Mouse (Mus musculus) naive thymus-derived CD4-positive, alpha-beta T cell, adult 2 months (primary cell): ENCODE results near the gene Clip2.

Experiments
- DNase-seq: peaks from one replicate; pipeline ENCODE4 v3.0.0-alpha.2; 2011; ENCODE audit warnings: low read depth

Gene Clip2

DNA sequence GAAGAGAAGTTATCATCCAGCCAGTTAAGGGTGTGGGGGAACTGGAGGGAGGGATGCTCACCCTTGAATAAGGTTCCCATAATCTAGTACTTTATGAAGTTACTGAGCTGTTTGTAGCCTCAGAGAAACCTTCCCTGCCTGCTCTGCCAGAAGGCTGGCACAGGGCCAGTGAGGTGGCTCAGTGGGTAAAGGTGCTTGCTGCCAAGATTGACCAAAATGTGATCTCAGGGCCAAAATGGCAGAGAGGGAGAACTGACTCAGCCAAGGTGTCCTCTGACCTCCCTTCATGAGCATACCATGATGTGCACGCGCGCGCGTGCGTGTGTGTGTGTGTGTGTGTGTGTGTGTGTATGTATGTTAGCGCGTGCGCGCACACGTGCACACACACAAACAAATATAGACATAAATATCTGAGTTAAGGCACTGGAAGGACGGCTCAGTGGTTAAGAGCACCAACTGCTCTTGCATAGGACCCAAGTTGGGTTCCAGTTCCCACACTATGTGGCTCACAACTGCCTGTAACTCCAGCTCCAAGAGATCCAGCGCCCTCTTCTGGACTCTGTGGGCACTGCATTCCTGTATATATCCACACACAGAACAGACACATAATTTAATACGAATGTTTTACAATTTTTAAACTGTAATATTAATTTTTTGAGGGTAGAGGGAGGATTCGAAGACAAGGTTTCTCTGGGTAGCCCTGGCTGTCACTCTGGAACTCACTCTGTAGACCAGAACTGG lies 26.1 kb downstream of the Clip2 start:
- no peak for DNase-seq

DNA sequence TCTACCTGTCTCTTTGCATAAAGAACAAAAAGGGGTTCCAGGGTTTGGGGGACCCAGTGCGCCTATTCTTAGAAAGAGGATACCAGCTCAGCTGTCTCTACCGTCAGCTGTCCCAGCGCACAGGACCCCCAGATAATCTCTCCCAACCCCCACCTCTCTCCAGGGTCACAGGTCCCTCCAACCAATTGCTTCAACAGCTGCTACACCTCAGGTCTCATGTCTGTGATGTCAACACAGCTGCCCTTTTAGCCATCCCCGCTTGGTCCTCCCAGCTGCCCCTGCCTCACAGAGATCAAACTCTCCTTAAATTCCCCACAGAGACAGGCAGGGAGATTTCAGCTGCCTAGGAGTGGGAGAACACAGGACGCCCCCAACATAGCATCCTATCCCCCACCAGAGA lies 28.5 kb downstream of the Clip2 start:
- DNase-seq = no peak

DNA sequence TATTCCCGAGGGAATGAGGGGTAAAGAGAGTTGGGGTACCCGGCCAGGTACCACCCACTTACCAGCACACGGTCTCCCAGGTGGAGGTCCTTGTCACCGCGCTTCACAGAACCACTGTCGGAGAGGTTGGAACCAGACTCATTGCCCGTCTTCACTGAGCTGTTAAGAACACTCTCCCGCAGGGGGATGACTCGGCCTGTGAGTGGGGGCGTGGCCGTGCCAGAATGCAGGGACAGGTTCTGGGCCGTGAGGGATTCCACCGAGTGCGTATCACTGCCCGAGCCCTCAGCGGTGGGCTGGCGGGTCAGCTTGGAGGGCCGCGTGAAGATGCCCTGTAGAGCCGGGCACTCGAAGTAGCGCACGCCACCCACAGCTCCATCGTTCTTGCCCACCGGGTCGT lies 29.7 kb downstream of the Clip2 start:
- DNase-seq = no peak

DNA sequence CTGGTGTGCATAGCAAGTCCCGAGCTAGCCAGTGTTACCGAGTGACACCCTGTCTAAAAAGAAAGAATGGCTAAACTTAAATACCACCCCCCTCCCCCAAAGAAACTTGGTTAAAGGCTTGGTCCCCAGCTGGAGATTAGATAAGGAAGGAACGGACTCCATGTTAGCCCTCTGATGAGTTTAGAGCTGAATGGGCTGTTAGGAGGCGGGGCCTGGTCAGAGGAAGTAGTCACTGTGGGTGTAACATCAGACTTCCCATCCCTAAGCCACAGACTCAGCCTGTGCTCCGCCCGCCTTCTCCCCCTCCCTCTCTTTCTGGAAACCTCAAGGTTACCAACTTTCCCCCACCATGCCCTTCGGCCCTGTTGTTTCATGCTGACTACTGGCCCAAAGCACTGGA lies 30.4 kb downstream of the Clip2 start:
- peak; percentile 33 for DNase-seq

DNA sequence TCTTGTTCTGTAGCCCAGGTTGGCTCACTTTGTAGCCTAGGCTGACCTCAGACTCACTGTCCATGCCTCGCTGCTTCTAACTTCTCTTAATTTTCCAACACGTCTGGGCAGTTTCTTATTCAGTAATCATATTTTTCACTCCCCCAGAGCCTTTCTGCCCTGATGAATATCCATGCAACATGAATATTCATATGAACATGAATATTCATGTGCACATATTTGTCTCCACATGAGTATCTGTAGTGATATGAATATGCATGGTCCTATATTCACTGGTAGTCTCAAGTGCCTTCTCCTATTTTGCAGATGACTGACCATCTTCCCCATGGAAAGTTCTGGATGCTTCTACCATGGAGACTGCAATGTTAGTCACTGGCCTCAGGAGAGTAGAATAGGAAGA lies 31.1 kb downstream of the Clip2 start:
- no peak for DNase-seq

DNA sequence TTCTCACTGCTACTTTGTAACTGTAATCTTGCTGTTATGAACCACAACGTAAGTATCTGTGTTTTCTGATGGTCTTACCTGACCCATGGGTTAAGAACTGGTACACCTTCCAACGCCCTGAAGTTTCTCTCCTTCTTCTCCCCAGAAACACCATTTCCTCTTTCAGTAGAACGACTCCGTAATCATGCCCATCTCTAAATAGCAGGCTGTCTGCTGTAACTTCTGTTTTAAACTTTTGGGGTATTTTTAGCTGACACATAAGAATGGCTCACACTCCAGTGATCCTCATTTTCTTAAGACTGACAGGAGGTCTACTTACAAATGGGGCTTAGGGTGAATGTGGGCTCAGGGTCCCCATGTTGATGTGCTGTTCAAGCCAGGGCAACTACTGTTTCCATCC lies 32.1 kb downstream of the Clip2 start:
- no peak for DNase-seq

DNA sequence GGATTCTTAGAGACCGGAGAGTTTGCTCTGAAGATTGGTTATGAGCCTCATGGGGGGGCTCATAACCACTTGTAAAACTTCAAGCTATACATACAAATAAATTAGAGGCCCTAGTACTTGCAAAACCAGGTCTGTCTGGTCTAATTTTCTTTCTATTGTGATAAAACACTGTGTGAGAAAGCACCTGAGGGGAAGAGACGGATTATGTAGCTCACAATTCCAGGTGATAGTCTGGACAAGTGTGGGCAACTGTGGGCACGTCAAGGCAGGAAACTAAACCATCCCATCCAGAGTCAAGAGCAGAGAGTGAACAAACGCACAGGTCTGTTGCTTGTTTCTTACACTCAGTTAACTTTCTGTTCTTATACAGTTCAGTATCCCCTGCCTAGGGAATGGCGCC lies 32.8 kb downstream of the Clip2 start:
- no peak for DNase-seq

DNA sequence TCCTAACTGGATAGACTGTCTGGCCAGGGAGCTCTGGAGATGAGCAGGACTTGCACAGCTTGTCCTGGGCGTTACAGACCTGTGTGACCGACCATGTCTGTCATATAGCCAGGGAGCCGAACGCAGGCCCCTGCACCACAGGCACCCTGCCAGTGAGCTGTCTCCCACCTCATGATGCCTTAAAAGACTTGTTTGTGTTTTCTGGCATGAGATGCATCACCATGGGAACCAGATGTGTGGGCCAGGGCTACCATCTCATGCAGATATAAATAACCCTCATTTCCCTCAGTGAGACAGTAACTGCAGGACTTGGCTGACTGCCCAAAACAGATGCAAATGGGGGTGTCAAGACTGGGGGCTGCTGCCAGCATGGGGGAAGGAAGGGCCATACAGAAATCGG lies 40.1 kb downstream of the Clip2 start:
- DNase-seq = no peak

DNA sequence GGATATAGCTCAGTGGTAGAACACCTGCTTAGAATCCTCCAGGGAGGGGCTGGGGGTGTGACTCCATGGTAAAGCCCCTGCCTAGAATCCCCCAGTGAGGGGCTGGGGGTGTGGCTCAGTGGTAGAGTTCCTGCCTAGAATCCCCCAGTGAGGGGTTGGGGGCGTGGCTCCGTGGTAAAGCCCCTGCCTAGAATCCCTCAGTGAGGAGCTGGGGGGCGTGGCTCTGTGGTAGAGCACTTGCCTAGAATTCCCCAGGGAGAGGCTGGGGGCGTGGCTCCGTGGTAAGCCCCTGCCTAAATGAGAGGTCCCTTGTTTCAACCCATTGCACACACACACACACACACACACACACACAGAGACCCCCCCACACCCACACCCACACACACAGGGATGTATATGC lies 42.0 kb downstream of the Clip2 start:
- DNase-seq = no peak

DNA sequence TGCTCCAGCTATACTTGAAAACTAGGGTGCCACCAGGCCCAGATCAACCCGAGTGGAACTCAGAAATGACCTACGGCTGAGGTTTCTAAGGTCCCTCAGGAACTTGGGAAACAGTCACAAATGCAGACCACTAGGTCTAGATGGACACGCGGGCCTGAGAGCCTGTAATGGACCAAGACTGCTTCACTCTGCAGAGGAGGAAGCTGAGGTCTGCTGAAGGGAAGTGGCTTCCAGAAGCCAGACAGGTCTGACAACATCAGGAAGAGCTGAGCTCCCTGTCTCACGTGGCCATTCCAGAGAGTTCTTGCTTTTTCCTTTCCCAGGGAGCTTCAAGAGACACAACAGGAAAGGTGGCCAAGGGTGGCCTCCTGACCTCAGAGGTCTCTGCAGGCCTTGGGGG lies 43.3 kb downstream of the Clip2 start:
- no peak for DNase-seq

DNA sequence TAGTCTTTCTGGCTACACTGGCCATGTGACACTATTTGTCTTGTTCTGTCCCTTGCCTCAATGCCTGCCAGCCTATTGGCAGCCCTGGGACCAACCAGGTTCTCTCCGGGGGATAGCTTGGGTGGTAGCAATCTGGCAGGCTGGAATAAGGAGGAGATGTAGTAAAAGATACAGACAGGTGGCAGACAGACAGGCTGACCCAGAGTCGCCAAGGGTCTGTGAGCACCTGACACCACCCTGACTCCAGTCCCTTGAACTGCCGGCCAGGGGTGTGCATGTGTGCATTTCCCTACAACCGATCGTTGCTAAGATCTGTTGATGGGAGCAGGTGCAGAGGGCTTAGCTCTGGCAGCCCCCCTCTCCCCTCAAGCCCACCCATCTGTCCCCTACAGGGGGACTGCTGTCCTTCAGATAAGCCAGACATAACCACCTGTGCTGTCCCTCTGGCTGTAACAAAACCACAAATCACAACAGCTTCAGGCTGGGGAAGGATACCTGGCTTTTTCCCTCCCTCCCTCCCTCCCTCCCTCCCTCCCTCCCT lies 44.3 kb downstream of the Clip2 start:
- no peak for DNase-seq

DNA sequence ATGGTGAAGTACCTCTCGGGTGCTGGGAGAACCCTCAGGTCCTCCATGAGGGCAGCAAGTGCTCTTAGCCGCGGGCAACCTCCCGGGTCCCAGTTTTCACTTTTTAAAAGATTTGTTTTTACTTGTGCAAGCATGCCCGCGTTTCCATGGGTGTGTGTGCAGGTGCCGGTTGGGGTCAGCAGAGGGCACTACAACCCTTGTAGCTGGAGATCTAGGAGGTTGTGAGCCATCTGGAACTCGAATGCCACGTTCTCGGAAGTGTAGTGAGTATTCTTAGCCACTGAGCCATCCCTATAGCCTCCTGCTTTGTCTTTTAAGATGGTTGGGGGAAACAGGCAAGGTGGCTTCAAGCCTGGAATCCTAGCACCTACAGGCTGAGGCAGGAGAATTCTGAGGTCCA lies 44.9 kb downstream of the Clip2 start:
- peak; percentile 88 for DNase-seq

DNA sequence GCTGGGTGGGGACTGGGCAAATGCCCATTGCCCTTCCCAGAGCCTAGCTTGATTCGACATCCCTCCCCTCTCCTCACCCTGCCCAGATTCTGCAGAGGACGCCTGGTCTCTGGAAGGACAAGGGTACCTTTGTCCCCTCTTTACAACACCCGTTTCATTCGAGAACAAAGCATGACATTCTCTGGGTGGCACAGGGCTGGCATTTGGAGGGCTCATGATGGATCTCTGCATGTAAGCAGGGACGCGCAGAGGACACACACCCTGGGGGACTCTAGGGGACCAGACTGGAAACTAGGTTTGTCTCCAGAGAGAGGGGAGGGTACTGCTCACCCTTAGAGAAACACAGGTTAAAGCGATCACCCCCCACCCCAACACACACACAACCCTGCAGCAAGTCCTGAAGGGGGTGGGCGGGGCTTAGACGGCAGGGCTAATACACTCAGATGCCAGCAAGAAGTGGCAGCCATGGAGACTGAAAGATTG lies 46.4 kb downstream of the Clip2 start:
- no peak for DNase-seq

DNA sequence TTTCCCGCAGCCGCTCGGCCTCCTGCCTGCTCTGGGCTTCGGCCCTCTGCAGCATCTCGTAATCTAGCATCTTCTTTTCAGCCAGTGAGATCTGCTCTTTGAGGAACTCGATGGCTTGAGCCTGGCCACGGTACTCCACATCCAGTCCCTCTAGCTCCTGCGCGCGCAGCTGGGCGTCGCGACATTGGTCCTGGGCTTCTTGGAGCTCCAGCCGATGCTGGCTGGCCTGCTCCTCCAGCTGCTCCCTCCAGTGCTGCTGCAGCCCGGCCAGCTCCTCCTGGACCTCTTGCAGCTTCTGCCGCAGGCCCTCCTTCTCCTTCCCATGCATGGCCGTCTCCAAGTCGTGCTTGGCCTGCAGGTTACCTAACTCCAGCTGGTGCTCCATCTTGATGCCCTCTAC lies 49.6 kb downstream of the Clip2 start:
- no peak for DNase-seq

DNA sequence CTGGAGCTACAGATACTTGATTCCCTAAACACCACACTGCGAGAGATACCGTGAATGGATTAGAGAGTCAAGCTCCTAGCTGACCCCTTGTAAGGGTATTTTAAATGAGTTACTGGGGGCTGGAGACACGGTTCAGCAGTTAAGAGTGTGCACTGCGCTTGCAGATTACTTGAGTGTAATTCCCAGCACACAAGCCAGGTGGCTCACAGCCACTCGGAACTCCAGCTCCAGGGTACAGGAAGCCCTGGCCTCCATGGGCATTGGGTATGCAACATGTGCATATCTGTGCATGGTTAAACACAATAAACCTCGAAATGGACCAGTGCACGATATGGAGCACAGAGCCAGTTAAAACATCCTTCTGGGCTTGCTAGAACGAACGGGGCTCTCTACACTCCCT lies 50.8 kb downstream of the Clip2 start:
- DNase-seq = no peak

DNA sequence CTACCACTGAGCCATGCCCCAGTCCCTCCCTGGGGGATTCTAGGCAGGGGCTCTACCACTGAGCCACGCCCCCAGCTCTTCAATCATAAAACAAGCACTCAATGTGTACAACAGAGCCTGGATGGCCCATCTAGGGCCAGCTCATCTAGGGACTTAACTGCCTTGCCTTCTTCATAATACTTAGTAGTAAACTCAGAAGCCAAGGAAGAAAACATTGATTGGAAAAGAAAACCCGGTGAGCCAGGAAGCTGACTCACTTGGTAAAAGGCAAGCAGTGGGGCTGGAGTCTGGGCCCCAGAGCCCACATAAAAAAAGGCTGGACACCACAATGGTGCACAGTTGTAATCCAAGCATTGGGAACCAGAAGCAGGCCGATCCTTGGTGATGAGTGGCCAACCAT lies 51.6 kb downstream of the Clip2 start:
- no peak for DNase-seq

DNA sequence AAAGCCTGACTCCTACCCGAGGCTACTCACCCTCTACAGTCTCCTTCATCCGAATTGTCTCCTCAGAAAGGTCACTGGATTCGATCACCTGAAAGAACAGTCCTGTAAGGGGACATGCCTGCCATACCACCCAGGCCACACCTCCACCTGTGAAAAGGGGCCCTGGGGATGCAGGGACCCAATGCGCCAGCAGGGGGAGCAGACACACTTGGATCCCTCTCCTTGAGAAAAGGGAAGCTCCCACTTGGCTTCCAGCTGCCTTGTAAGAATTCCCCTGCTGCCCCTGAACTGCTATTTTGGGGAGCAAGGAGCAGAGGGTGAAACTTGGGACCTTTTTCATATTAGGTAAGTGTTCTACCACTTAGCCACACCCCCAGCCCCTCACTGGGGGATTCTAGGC lies 52.2 kb downstream of the Clip2 start:
- DNase-seq = peak; percentile 71

DNA sequence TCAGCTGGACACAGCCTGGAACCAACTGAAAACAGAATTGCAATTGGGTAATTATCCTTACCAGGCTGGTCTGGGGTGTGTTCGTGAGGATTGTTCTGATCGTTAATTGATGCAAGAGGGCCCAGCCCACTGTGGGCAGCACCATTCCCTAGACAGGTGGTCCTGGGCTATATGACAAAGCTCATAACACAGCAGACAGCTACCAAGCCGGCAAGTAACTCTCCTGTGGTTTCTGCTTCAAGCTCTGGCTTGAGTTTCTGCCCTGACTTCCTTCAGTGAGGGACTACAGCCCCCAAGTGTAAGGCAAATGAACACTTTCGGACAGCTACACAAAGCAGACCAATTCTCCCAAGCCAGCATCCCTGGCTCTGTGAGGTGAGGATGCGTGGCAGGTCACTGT lies 55.2 kb downstream of the Clip2 start:
- DNase-seq = no peak

DNA sequence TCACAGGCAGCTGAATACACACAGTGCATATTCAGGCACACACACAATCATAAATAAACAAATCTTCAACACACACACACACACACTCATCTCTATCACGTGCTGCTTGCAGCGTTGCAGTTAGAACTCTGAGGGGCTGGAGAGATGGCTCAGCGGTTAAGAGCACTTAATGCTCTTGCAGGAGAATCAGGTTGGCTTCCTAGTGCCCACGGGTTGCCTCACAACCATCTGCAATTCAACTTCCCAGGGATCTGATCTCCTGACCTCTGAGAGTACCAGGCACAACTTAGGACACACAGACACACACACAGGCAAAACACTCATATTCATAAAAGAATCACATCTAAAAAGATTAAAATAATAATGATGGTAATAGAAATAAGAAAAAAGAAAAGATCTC lies 56.4 kb downstream of the Clip2 start:
- no peak for DNase-seq

DNA sequence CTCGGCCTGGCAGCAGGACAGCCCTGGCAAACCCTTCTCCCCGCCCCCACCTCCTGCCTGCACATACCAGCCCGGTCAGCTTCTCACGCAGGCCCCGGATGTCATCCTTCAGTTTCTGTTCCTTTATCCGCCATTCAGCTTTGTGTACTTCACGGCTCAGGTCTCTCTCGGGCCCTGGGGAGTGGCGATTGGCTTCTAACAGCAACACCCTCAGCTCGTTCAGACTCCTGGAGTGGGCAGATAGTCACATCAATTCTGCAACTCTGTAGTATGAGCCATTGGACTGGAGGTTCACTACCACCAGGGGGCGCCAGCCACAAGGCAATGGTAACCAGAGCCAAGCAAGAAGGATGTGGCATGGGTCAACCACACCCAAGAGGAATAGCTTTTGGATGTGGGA lies 58.1 kb downstream of the Clip2 start:
- peak; percentile 92 for DNase-seq

DNA sequence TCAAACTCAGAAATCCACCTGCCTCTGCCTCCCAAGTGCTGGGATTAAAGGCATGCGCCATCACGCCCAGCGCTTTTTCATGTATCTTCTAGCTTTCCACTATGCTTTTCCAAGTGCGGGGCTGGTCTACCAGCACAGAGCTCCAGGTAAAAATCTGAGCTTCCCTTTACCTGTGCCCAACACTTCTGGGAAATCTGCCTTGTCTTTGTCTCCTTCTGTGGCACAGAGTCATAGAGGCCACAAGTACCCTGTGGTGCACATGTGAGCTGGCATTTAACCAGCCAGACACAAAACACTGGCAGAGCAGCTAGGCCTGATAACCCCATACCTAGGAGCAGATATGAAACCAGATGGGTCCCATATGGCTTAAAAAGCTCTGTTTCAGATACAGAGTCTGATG lies 59.3 kb downstream of the Clip2 start:
- DNase-seq = no peak

DNA sequence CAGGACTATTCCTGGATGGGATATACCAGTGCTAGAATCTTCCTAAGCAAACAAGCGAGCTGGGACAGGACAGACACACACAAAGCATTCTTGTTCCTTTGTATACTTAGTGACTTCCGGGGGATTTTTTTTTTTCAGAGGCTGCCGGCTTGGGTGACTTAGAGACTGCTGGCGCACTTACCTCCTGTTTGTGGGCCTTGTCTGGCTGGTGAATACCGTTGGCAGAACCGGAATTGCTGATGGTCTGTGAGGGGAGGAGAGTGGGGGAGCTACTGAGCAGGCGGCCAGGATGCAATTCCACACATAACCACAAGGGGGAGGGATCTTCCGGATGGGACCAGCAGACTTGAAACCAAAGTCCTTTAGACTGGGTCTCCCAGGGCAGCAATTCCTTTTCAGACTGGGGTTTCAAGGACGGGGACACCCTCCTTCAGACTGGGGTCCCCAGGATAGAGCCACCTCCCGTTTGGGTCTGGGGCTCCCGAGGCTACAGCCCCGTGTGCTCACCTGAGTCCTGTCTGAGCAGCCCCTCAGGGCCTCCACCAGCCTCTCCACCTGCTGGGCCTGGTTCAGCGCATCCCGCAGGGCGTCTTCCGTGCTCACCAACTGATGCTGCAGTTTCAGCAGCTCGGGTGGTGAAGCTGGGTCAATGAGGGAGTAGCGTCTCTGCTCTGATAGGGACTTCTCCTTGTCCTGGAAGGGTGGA lies 60.4 kb downstream of the Clip2 start:
- peak; percentile 97 for DNase-seq

DNA sequence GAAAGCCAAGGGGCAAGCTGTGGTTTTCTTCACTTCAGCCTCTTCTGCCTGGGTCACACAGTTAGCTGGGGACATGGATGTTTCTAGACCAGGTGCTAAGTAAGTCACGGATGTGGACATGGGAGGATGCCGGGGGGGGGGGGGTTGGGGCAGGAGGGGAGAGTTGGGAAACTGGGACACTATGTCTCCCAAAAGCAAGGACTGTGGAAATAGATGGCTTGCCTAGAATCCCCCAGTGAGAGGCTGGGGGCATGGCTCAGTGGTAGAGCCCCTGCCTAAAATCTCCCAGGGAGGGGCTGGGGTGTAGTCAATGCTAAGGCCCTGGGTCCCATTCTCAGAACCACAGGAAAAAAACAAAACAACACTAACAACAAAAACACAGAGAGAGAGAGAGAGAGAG lies 61.0 kb downstream of the Clip2 start:
- DNase-seq = no peak

DNA sequence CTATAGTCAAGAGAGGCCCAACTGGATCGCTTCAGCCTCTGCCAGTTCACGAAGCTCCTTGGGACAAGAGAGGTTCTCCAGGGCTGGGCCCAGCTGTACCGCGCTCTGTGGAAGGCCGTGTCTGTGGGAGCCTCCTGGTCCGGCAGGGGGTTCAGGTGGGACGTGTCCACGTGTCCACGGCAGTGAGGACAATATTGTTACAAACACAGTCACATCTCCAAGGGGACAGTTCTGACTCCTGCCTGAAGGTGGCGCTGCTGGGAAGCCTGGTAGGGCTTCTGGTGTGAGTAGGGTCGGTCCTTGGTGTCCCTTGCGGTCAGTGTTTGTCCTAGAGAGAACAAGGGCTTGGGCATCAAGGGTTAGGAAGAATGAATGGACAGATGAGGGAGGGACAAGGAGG lies 61.8 kb downstream of the Clip2 start:
- DNase-seq = peak; percentile 61
